Mouse (Mus musculus) heart, adult 2 months (tissue): ENCODE measurements around the gene Ly6g6e. TPM values are rescaled to one million over a fixed set of nuclear protein-coding genes. Genes with fewer than 3 reads are reported as not detected.
"Not testable (repeated sequence)": the region's sequence is repeated elsewhere in the genome, so short reads cannot be mapped to it uniquely, and the experiment has no call there.

Experiments
- DNase-seq, 2 experiments: peaks; one replicate each; pipeline ENCODE4 v3.0.0; 2021
- H3K27ac ChIP-seq: fragments of 200-600 bp; 2 replicates; pipeline ENCODE4 v1.8.1; 2022
- H3K27me3 ChIP-seq: fragments of 200-500 bp; 2 replicates; pipeline ENCODE4 v1.6.1; 2012; ENCODE audit warnings: mild to moderate bottlenecking, low read length, inconsistent platforms, mixed read lengths; ENCODE audit not compliant: control insufficient read depth, insufficient read depth
- H3K36me3 ChIP-seq: fragments of 200-500 bp; 2 replicates; pipeline ENCODE4 v1.6.1; 2012; ENCODE audit warnings: low read length, inconsistent platforms; ENCODE audit not compliant: control insufficient read depth, insufficient read depth
- H3K4me1 ChIP-seq: fragments of 200-500 bp; 2 replicates; pipeline ENCODE4 v1.6.1; 2011; ENCODE audit warnings: low read length; ENCODE audit not compliant: control insufficient read depth, insufficient read depth
- H3K4me3 ChIP-seq: fragments of 200-600 bp; 2 replicates; pipeline ENCODE4 v1.8.1; 2022
- H3K79me2 ChIP-seq: fragments of 200-500 bp; replicated peaks from 2 replicates; pipeline ENCODE4 v1.6.1; 2012; ENCODE audit warnings: mild to moderate bottlenecking, inconsistent platforms, low read length, moderate library complexity, mixed read lengths; ENCODE audit not compliant: control insufficient read depth, insufficient read depth
- H3K9ac ChIP-seq: fragments of 200-500 bp; 2 replicates; pipeline ENCODE4 v1.6.1; 2012; ENCODE audit warnings: low read depth, mild to moderate bottlenecking, control low read depth, inconsistent platforms, low read length, mixed read lengths
- CTCF ChIP-seq: fragments of 200-600 bp; IDR thresholded peaks from 2 replicates; pipeline ENCODE4 v1.8.1; 2022; ENCODE audit warnings: antibody characterized with exemption, mild to moderate bottlenecking, moderate library complexity
- EP300 ChIP-seq: fragments of 200-500 bp; IDR thresholded peaks from 2 replicates; pipeline ENCODE4 v1.6.1; 2011; ENCODE audit warnings: low read depth, low read length, control low read depth; ENCODE audit not compliant: insufficient read depth
- POLR2A ChIP-seq: fragments of 200-500 bp; IDR thresholded peaks from 2 replicates; pipeline ENCODE4 v1.6.1; 2011; ENCODE audit warnings: mild to moderate bottlenecking, low read depth, low read length, control low read depth; ENCODE audit not compliant: insufficient read depth
- WGBS: fragments of 180-500 bp; shearing (Covaris S2); methylation state at CpG from one replicate; pipeline ENCODE4 v1.1.7; 2018; 5-methylcytosine and 5-hydroxymethylcytosine counted together
- intact Hi-C: fragments of 180-260 bp; cut with DNase I; formaldehyde crosslinking; loops from one replicate; pipeline ENCODE4 v1.15.1; 2025
- polyA plus RNA-seq: library from polyadenylated mRNA; depleted of rRNA; stranded (reverse); fragments of >200 nt; gene quantifications from 2 replicates; pipeline ENCODE4 v1.2.3, GENCODE M21; 2012
- total RNA-seq, 2 experiments: library from RNA; stranded (reverse); gene quantifications; 2 replicates each; pipeline ENCODE4 v1.2.3; 2021

Gene Ly6g6e
- total and polyA plus RNA-seq, 3 experiments, result 0.41 TPM; not detected in 2

DNA sequence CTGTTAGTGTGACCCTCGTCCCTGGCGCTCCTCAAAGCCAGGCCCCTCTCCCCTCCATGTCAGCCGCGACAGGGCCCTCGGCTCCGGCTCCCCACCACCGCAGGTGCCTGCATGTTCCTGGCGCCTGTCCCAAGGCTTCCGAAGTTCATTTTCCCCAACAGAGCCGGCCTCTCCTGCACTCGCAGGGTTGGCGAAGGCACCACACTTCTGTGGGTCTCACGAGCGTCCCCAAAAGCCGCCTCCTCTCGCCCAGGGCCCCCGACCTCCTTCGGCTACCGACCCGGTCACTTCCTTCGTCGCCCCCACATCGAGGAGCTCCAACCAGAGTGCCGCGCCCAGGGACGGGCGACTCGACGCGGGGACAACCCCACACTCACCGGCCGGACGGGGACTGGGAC lies 44.0 kb downstream of the Ly6g6e start:
- intact Hi-C loops, result loop anchor here (2.0 to 5.0 kb wide), 3 partner anchors 14 to 117 kb away; partner anchors contain the start of genes Bag6 and Nfkbil1
- Histone ChIP-seq H3K79me2 (peaks cover 5% of the 10 kb centered on the region; the same call in 1 of the 2 replicates), H3K4me1 (peaks cover 8% of the 10 kb centered on the region), H3K9ac (peak overlapping the region; percentile 88), H3K27me3 (no peaks in the 10 kb centered on the region), H3K4me3 (peak overlapping the region; percentile 100), H3K27ac (peak overlapping the region; percentile 91), H3K36me3 (peaks cover 6% of the 10 kb centered on the region)
- WGBS, result under 1% methylated on average over 33 of the region's 33 CpGs
- TF ChIP-seq EP300 (no peak), POLR2A (no peak), CTCF (no peak)
- DNase-seq, result no peak

DNA sequence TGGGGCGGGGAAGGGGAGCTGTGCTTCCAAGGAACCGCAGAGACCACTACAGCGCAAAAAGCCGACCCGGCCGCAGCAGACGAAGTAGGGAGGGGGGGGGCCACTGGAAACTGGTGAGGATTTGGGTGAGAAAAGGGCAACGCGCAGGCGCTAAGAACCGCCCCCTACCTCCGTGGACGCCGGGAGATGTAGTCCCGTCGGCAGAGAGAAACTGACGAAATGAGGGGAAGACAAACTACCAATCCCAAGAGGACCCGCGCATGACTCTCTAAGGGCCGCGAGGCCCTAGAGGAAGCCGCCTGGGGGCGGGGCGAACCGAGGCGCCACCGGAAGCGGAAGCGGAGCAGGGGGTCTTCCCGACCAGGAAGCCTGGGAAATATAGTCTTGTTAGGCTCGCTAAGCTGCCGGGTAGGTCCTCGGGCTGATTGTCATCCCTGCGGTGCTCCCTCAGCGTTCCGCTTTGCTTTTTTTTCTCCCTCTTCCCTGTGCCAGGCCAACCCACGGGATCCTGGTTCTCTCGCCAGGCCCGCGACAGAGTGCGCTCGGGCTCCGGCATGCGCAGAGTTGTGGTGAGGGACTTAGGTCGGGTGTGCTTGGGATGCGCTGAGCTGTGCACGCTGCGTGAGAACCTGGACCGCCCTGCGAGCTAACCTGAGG lies 44.6 kb downstream of the Ly6g6e start, which contains the start of gene Gpank1:
Gene Gpank1, plus strand, starts transcription at position 313 of the 657 bp plus-strand sequence.
- Histone ChIP-seq H3K9ac (peak within 1 kb of the TSS; percentile 88), H3K4me1 (peaks cover 8% of the 10 kb centered on the region), H3K36me3 (peaks cover 6% of the 10 kb centered on the region), H3K27ac (peak within 1 kb of the TSS; percentile 91), H3K27me3 (no peaks in the 10 kb centered on the region), H3K4me3 (peak within 1 kb of the TSS; percentile 100), H3K79me2 (peaks cover 5% of the 10 kb centered on the region; the same call in 1 of the 2 replicates)
- peak; percentile 77 for TF ChIP-seq POLR2A
- TF ChIP-seq CTCF, result peak; percentile 9; the same call in 1 of the 2 replicates
- TF ChIP-seq EP300, result no peak
- DNase-seq, result peak; percentile 97 to 99
- intact Hi-C loops, result loop anchor here (2.0 to 5.0 kb wide), 3 partner anchors 14 to 116 kb away; partner anchors contain the start of genes Bag6 and Nfkbil1
- under 1% methylated on average over 50 of the region's 50 CpGs for WGBS

DNA sequence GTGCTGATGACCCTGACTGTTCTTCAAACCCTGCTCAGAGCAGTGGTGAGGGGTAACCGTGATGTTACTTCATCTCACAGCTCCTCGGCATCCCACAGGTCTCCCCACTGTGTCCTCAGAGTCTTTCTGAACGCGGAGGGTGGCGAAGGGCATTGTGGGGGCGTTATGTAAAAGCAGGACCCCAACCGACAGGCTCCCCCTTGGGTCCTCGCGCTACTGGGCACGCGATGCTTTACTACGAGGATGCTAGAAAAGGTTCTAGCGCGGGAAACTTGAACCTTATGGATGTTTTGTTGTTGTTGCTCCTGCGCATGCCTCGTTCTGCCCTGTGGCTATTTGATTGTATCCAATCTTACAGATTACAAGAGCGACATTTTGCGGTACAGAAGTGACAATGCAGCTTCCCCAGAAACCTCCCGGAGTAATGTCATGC lies 45.2 kb downstream of the Ly6g6e start, which contains the start of gene Csnk2b:
Gene Csnk2b, minus strand, starts transcription at position 183 of the 433 bp plus-strand sequence.
- Histone ChIP-seq H3K27ac (peak within 1 kb of the TSS; percentile 91), H3K4me1 (peaks cover 8% of the 10 kb centered on the region), H3K79me2 (peaks cover 5% of the 10 kb centered on the region; the same call in 1 of the 2 replicates), H3K36me3 (peaks cover 6% of the 10 kb centered on the region), H3K27me3 (no peaks in the 10 kb centered on the region), H3K9ac (peak within 1 kb of the TSS; percentile 88), H3K4me3 (peak within 1 kb of the TSS; percentile 100)
- DNase-seq, result peak; percentile 31 to 50
- TF ChIP-seq POLR2A, result no peak
- peak; percentile 40 for TF ChIP-seq CTCF
- no peak for TF ChIP-seq EP300
- under 1% methylated on average over 19 of the region's 19 CpGs for WGBS
- intact Hi-C loops, result loop anchor here (2.0 to 5.0 kb wide), 3 partner anchors 13 to 115 kb away; partner anchors contain the start of genes Bag6 and Nfkbil1

DNA sequence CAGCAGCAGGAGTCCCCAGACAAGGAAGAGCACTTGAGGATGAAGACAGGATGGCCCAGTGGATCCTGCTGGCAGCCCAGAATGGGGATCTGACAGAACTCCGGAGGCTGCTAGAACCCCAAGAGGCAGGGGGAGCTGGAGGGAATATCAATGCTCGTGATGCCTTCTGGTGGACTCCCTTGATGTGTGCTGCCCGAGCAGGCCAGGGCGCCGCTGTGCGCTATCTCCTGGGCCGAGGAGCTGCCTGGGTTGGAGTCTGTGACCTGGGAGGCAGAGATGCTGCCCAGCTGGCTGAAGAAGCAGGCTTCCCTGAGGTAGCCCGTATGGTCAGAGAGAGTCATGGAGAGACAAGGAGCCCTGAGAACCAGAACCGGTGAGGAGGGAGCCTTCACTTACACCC lies 46.6 kb downstream of the Ly6g6e start:
- DNase-seq, H3K27me3 ChIP-seq, H3K27ac ChIP-seq, H3K9ac ChIP-seq, H3K79me2 ChIP-seq, H3K4me1 ChIP-seq, H3K4me3 ChIP-seq, H3K36me3 ChIP-seq: not testable (repeated sequence)
- WGBS, result 90% methylated on average over 9 of the region's 9 CpGs
- intact Hi-C loops, result loop anchor here (5.0 kb wide), 1 partner anchor 114 kb away; the partner anchor contains the start of gene Nfkbil1

DNA sequence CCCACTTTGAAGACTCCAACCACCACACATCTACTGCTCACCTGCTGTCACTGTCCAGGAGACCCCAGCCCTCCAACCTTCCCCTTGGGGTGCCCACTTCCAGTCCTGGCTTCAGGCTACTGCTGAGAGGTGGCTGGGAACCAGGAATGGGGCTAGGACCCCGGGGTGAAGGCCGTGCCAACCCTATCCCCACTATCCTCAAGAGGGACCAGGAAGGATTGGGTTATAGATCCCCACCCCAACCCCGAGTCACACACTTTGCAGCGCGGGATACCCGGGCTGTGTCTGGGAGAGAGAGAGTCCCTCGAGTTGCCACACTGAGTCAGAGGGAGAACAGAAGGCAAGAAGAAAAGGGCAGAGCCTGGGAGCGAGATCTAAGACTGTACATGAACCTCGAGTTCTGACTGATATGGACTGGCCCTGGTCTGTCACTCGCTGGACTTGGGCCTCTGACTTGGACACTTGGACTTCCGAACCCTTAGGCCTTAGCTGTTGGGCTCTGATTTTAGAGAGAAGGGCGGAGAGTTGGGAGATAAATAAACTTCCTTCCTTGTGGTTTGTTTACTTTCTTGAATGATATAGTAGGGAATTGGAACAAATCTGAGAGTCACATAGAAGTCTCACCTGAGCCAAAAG lies 47.7 kb downstream of the Ly6g6e start:
- H3K4me1 ChIP-seq, H3K36me3 ChIP-seq, H3K27ac ChIP-seq, H3K4me3 ChIP-seq, H3K9ac ChIP-seq, H3K79me2 ChIP-seq, DNase-seq, H3K27me3 ChIP-seq: not testable (repeated sequence)
- 89% methylated on average over 12 of the region's 12 CpGs for WGBS
- intact Hi-C loops, result loop anchor here (5.0 kb wide), 1 partner anchor 113 kb away; the partner anchor contains the start of gene Nfkbil1

DNA sequence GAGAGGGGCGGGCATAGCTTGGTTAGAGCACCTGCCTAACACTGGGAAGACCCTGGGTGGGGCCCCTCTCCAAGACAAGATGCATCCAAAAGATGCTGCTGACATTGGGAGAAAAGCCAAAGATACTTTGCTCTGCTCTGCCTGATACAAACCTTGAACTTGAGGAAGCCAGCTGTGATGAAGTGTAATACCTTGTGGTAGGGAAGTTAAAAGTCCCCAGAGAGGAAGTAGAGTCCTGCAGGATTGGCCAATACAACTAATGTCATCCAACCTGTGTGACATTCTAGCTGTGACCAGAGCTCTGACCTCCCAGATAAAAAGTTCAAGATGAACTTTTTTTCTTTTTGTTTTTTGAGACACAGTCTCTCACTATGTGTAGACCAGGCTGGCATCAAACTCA lies 48.4 kb downstream of the Ly6g6e start:
- Histone ChIP-seq H3K4me1 (peaks cover 9% of the 10 kb centered on the region), H3K27me3 (no peaks in the 10 kb centered on the region), H3K9ac (no peak overlapping the region), H3K4me3 (no peak overlapping the region), H3K27ac (peak overlapping the region; percentile 90; the same call in 1 of the 2 replicates), H3K79me2 (peaks cover 5% of the 10 kb centered on the region; the same call in 1 of the 2 replicates), H3K36me3 (peaks cover 2% of the 10 kb centered on the region)
- no peak for DNase-seq
- intact Hi-C loops, result loop anchor here (5.0 kb wide), 1 partner anchor 37 kb away; the partner anchor contains the start of gene Prrc2a
- TF ChIP-seq POLR2A (no peak), CTCF (no peak), EP300 (no peak)
- WGBS, result 97% methylated on average over 1 of the region's 1 CpGs
